Mouse (Mus musculus): ENCODE results near the gene Tardbp.

The Tardbp gene

DNA sequence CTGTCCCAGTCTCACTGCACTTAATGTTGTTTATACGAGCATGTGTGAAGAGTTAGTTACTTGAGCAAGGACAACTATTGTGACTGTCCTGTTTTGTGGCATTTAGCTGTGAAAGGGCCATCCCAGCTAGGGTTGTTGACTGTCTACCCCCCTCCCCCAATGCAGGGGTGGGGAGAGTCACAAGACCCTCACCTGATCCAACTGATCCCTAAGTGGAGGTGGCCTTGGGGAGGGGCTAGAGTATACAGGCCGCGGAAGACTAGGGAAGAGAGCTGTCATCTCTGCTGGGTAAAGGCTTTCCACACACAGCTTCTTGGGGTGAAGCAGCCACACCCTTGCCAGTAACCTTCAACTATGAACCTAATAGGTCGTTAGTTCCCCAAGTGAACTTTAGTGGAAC, 26.5 kb downstream of the Tardbp start:
- no peak for DNase-seq

GRCm38 (mm10) chr4:148598826-148599225, 28.0 kb downstream of the Tardbp start:
- no peak for DNase-seq

DNA sequence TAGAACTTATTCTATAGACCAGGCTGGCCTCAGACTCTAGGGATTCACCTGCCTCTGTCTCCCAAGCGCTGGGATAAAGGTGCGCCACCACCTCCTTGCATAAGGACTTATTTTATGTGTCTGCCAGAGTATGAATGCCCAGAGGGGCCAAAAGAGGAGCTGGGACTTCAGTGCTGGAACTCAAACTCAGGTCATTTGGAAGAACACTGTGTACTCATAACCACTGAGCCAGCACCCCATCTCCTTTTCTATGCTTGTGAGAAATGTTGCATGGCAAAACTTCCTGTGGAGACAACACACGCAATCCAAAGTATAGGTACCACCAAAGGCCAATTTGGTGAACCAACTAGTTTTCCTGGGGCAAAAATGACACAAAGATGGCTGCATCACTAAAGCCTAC, 30.1 kb downstream of the Tardbp start:
- no peak for DNase-seq

DNA sequence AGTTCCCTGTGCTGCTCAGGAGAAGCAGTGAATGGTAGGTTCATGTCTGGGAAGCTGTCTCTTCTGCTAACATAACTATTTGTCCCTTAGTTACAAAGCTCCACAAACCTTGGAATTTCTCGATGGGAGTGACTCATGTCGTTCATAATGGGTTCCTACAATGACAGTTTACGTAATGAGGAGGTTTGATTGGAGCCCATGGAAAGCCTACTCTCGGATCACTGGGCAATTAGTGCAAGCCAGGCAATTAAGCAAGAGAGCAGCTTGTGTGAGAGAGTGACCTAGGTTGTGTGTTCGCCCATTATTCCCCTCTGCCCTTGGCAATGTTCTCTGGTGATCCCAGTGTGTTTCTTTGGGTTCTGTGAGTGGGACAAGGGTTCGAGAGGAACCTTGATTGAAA, 30.9 kb downstream of the Tardbp start:
- no peak for DNase-seq

GRCm38 (mm10) chr4:148593996-148594395, 32.8 kb downstream of the Tardbp start:
- DNase-seq = no peak

DNA sequence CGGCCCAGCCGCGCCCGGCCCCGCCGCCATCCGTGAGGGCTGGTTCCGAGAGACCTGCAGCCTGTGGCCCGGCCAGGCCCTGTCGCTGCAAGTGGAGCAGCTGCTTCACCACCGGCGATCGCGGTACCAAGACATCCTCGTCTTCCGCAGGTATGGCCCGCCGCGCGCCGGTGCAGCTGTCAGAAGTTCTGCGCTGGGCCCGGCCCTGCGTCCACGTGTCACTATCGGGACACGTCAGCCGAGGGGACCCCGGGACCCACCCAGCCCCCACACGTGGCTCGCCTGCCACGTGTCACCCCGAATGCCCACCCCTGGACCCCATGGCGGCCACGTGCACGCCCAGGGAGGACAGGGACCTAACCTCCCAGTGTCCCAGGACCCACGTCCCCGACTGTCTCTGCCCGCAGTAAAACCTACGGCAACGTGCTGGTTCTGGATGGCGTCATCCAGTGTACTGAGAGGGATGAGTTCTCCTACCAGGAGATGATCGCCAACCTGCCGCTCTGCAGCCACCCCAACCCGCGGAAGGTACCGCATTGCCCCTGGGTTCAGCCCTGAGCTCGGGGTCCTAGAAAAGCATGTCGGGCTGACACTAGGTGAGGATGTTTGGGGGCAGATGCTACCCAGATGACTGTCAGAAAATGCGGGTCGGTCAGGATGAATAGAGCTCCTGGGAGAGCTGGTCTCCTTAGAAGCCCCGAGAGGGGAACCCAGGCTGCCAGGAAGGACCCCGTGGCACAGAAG, 35.0 kb downstream of the Tardbp start:
- no peak for DNase-seq

- DNase-seq = peak; percentile 99
These were observed 35.6 kb downstream of the Tardbp start, which contains the start of gene Srm for GRCm38 (mm10) chr4:148591171-148591630. Gene Srm (plus strand): TSS chr4:148591503.

- DNase-seq = no peak
These were observed 36.2 kb downstream of the Tardbp start for GRCm38 (mm10) chr4:148590421-148591170.

GRCm38 (mm10) chr4:148589565-148589964, 37.3 kb downstream of the Tardbp start:
- DNase-seq = peak; percentile 51

GRCm38 (mm10) chr4:148588793-148589192, 38.0 kb downstream of the Tardbp start:
- DNase-seq = no peak

DNA sequence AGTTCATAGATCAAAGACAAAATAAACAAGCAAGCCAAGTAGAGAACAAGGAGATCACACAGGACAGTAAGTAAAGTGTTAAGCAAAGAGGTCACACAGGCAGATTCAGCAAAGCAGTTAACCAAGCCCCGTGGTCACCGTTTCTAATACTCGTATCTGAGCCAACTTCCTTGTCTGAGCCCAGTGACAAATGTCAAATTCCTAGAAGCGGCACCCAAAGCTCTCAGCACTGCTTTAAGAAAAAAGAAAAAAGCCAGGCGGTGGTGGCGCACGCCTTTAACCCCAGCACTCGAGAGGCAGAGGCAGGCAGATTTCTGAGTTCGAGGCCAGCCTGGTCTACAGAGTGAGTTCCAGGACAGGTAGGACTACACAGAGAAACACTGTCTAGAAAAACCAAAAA, 40.2 kb downstream of the Tardbp start:
- no peak for DNase-seq

GRCm38 (mm10) chr4:148583257-148583656, 43.6 kb downstream of the Tardbp start:
- DNase-seq = no peak

DNA sequence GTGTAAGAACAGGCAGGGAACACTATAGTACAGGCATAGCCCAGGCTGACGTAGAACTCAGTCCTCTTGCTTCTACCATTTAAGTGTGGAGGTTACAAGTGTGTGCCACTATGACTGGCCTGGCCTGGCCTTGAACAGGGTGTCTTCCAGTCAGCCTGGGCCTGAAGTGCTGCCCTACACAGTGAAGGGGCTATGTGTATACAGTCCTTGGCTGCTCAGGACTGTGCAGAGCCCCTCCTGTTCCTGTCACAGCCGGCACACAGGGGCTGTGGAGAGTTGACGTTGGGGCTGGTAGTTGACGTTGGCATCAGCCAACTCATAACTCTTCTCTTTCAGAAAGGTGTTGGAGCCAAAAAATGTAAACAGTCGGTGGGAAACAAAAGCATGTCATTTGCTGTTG, 45.4 kb downstream of the Tardbp start:
- no peak for DNase-seq

GRCm38 (mm10) chr4:148580765-148581164, 46.1 kb downstream of the Tardbp start:
- no peak for DNase-seq

DNA sequence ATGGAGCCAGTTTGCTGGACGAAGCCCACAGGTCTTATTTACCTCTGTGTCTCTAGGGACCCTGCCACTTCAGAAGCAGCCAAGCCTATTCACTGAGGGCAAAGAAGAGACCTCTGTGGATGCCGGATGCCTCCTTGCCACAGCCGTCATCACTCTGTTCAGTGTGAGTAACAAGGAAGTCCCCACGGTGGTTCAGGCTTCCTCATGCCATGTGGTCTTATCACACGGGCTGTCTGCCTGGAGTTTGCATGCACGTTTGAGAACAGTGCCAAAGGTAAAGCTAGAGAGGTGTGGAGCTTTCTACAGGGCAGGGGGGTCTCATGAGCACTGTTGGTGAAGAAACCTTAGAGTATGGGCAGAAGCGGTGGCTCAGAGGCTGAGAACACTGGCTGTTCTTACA, 53.6 kb downstream of the Tardbp start:
- DNase-seq = no peak

DNA sequence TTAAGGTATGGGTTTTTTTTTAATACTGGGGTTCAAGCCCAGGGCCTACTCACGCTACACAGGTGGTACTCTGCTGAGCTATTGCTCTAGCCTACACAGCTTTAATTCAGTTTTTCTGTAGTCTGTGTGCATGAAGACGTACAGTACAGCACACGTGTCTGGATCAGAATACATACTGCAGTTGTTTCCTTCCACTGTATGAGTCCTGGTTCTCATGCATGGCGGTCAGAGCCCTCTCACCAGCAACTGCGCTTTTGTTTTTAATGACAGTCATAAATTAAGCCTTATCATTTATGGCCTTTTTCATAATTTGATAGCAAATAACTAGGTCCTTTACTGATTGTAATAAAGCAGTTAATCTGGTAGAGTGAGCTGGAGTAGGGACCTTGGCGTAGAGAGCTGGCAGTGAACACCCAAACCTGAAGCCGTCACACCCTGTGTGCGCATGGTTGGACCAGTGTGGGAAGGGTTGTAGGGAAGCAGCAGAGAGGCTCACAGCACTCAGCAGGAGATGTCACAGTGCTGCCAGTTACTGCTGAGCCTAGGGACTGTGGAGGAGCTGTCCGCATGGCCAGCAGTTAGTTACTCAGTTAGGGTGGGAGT, 56.0 kb downstream of the Tardbp start:
- DNase-seq = no peak

DNA sequence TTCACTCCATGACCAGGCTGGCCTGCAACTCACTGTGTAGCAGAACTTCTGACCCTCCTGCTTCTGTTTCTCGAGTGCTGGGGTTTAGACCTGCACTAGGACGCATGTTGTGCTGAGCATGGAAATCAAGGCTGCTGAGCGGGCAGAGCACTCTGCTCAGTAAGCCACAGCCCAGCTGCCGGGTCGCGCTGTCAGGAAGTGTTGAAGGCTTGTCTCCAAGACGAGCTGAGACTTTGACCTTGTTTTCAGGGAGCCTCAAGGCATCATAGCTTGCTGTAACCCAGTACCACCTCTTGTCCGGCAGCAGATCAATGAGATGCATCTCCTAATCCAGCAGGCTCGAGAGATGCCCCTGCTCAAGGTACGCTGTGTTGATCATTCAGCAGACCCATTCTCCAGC, 56.7 kb downstream of the Tardbp start:
- DNase-seq = no peak

DNA sequence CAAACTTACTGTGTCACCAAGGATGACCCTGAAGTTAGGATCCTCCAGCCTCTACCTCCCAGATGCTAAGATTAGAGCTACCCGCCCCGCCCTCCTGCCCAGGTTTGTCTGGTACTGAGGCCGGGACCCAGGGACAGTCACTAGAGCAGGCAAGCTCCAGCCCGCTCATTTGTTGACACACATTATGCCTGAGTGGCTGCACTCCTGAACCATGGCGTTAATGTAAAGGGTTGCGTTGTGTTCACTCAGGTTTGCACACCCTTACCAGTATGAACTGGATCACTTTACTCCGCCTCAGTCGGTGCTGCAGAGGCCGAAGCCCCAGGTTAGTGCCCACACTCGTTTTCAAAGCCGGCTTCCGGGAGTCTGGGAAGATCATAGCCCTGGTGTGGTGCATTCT, 63.2 kb downstream of the Tardbp start:
- no peak for DNase-seq

DNA sequence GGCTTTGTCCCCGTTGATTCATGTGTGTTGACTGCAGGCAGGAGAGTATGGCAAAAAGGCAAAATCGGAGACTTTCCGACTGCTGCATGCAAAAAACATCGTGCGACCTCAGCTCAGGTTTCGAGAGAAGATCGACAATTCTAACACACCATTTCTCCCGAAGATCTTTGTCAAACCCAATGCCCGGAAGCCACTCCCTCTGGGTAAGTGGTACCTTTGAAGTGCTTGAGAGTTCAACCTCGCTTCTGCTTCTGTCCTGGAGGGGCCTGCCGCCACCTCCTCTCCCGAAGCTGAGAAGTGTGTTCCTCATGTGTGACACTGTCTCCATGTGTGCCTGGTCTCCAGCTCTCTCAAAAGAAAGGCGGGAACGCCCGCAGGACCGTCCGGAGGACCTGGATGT, 64.1 kb downstream of the Tardbp start:
- no peak for DNase-seq
